Mouse (Mus musculus): ENCODE results near the gene Ms4a10. TPM values are rescaled to one million over a fixed set of nuclear protein-coding genes. Genes with fewer than 3 reads are reported as not detected.

Gene Ms4a10
- total RNA-seq, 2 experiments from 2014 or later: not detected

GRCm38 (mm10) chr19:10924220-10924619, 50.2 kb downstream of the Ms4a10 start:
- no peak for ATAC-seq (replicated peaks; ENCODE audit: low FRiP score, poor library complexity, severe bottlenecking)

GRCm38 (mm10) chr19:10921058-10921457, 53.4 kb downstream of the Ms4a10 start:
- ATAC-seq (replicated peaks; ENCODE audit: low FRiP score, poor library complexity, severe bottlenecking): no peak

DNA sequence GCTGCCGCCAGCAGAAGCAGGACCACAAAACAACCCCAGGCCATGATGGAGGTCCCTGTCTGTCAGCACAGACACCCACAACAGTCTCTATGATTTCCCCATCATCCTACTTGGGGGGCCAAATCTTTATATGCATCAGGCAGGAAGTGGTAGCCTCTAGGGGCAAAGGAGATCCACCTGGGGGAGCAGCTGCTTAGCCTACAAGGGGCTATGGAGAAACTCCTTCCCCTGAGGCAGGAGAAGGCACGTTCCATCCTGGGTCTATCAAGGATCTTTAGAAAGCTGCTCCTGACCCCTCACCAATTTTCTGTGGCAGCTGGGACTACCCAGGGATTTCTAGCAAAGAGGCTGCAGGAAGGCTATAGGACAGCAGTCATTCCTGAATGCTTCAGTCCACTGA, 53.9 kb downstream of the Ms4a10 start, which contains the start of gene Zp1:
Gene Zp1 (minus strand): TSS at position 101 of the 400 bp plus-strand sequence.
- ATAC-seq (replicated peaks; ENCODE audit: low FRiP score, poor library complexity, severe bottlenecking): no peak

DNA sequence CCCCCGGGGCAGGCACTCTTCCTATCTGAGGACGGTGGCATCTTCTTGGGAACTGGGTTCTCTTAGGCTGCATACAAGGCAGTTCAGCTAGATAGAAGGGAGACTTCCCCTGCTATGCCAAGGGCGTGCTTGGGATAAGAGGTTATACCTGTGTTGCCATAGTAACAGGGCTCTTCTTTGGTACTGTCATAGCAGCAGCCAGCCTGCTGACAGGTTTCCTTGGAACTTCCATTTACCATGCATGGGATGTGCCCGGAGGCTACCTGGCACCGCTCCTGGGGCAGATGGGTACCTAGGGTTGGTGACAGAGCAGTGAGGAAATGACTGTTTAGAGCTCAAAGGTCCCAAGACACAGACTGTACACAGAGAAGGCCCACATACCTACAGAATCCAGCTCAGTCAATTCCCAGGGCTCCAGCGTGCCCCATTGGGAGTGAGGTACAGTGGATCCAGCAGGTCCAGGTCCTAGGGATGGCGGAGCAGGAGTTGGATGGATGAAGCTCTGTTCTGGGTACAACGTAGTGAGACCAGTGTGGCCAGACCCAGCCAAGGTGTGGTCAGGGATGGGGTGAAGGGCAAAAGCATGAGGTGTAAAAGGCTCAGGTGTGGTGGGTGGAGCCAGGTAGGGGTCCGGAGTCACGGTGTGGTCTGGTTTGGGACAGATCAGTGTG, 56.0 kb downstream of the Ms4a10 start:
- no peak for ATAC-seq (replicated peaks; ENCODE audit: low FRiP score, poor library complexity, severe bottlenecking)

GRCm38 (mm10) chr19:10916506-10916905, 58.0 kb downstream of the Ms4a10 start:
- ATAC-seq (replicated peaks; ENCODE audit: low FRiP score, poor library complexity, severe bottlenecking): no peak

DNA sequence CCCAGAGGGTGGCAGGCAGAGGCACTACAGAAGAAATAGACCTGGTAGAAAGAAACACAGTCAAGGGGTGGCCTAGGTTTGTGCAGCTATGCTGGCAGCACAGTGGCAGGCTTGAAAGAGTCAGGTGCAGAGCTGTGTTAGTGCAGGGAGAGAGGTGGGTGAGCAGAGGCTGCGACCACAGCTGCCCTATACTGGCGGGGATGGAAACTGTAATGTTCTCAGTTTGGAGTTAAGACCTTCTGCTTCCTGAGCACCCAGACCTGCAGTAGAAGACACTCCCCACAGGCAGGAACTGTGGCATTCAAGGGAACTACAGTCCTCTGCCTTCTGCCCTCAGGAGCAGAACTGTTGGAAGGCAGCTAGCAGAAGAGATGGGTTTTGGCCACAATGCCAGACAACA, 59.6 kb downstream of the Ms4a10 start:
- ATAC-seq (replicated peaks; ENCODE audit: low FRiP score, poor library complexity, severe bottlenecking): no peak

GRCm38 (mm10) chr19:10914291-10914690, 60.2 kb downstream of the Ms4a10 start:
- no peak for ATAC-seq (replicated peaks; ENCODE audit: low FRiP score, poor library complexity, severe bottlenecking)

Other genes with a start within 250 kb of the Ms4a10 start
- gene Cd5, start 235.7 kb downstream of the Ms4a10 start, total RNA-seq (2015; ENCODE audit: low replicate concordance): not detected in 2 replicates
- 0.17 TPM in 1 of 2 replicates, not detected in the other for gene Cd5, start 235.7 kb downstream of the Ms4a10 start, total RNA-seq (2017; ENCODE audit: low replicate concordance)
- gene Cd6, start 144.6 kb downstream of the Ms4a10 start, total RNA-seq (2015; ENCODE audit: low replicate concordance): not detected in 2 replicates
- gene Cd6, start 144.6 kb downstream of the Ms4a10 start, total RNA-seq (2017; ENCODE audit: low replicate concordance): not detected in 2 replicates
- 2.1 and 3.8 TPM in 2 replicates for gene Slc15a3, start 134.9 kb downstream of the Ms4a10 start, total RNA-seq (2015; ENCODE audit: low replicate concordance)
- gene Slc15a3, start 134.9 kb downstream of the Ms4a10 start, total RNA-seq (2017; ENCODE audit: low replicate concordance): 1.3 and 3.2 TPM in 2 replicates
- gene Tmem132a, start 104.7 kb downstream of the Ms4a10 start, total RNA-seq (2015; ENCODE audit: low replicate concordance): not detected in 2 replicates
- gene Tmem132a, start 104.7 kb downstream of the Ms4a10 start, total RNA-seq (2017; ENCODE audit: low replicate concordance): not detected in 2 replicates
- gene Tmem109, start 92.7 kb downstream of the Ms4a10 start, total RNA-seq (2015; ENCODE audit: low replicate concordance): 6.3 and 10.4 TPM in 2 replicates
- 2.4 and 6.6 TPM in 2 replicates for gene Tmem109, start 92.7 kb downstream of the Ms4a10 start, total RNA-seq (2017; ENCODE audit: low replicate concordance)
- gene Prpf19, start 79.4 kb downstream of the Ms4a10 start, total RNA-seq (2015; ENCODE audit: low replicate concordance): 10.0 and 14.4 TPM in 2 replicates
- 26.3 and 59.3 TPM in 2 replicates for gene Prpf19, start 79.4 kb downstream of the Ms4a10 start, total RNA-seq (2017; ENCODE audit: low replicate concordance)
- not detected in 2 replicates for gene Zp1, start 54.0 kb downstream of the Ms4a10 start, total RNA-seq (2015; ENCODE audit: low replicate concordance)
- not detected in 2 replicates for gene Zp1, start 54.0 kb downstream of the Ms4a10 start, total RNA-seq (2017; ENCODE audit: low replicate concordance)
- not detected in 2 replicates for gene Ptgdr2, start 37.5 kb downstream of the Ms4a10 start, total RNA-seq (2015; ENCODE audit: low replicate concordance)
- not detected in 2 replicates for gene Ptgdr2, start 37.5 kb downstream of the Ms4a10 start, total RNA-seq (2017; ENCODE audit: low replicate concordance)
- 3.1 and 9.6 TPM in 2 replicates for gene Ccdc86, start 25.4 kb downstream of the Ms4a10 start, total RNA-seq (2015; ENCODE audit: low replicate concordance)
- 0.28 and 1.5 TPM in 2 replicates for gene Ccdc86, start 25.4 kb downstream of the Ms4a10 start, total RNA-seq (2017; ENCODE audit: low replicate concordance)
- not detected in 2 replicates for gene Ms4a15, start 18.6 kb upstream of the Ms4a10 start, total RNA-seq (2015; ENCODE audit: low replicate concordance)
- 1.5 TPM in 1 of 2 replicates, not detected in the other for gene Ms4a15, start 18.6 kb upstream of the Ms4a10 start, total RNA-seq (2017; ENCODE audit: low replicate concordance)
- gene Ms4a18, start 43.4 kb upstream of the Ms4a10 start, total RNA-seq (2015; ENCODE audit: low replicate concordance): not detected in 2 replicates
- not detected in 2 replicates for gene Ms4a18, start 43.4 kb upstream of the Ms4a10 start, total RNA-seq (2017; ENCODE audit: low replicate concordance)
- gene Ms4a8a, start 106.4 kb upstream of the Ms4a10 start, total RNA-seq (2015; ENCODE audit: low replicate concordance): 5.4 and 9.6 TPM in 2 replicates
- gene Ms4a8a, start 106.4 kb upstream of the Ms4a10 start, total RNA-seq (2017; ENCODE audit: low replicate concordance): 0.34 and 5.2 TPM in 2 replicates
- not detected in 2 replicates for gene 1700017D01Rik, start 156.2 kb upstream of the Ms4a10 start, total RNA-seq (2015; ENCODE audit: low replicate concordance)
- 0.14 TPM in 1 of 2 replicates, not detected in the other for gene 1700017D01Rik, start 156.2 kb upstream of the Ms4a10 start, total RNA-seq (2017; ENCODE audit: low replicate concordance)
- not detected in 2 replicates for gene 1700025F22Rik, start 190.7 kb upstream of the Ms4a10 start, total RNA-seq (2015; ENCODE audit: low replicate concordance)
- gene 1700025F22Rik, start 190.7 kb upstream of the Ms4a10 start, total RNA-seq (2017; ENCODE audit: low replicate concordance): not detected in 2 replicates
- not detected in 2 replicates for gene Ms4a13, start 222.1 kb upstream of the Ms4a10 start, total RNA-seq (2015; ENCODE audit: low replicate concordance)
- gene Ms4a13, start 222.1 kb upstream of the Ms4a10 start, total RNA-seq (2017; ENCODE audit: low replicate concordance): 0.60 TPM in 1 of 2 replicates, not detected in the other

All from erythroblast, adult 5-6 weeks (primary cell).